Mouse (Mus musculus): Measurements from ENCODE around the gene Baz2a. TPM values are rescaled to one million over a fixed set of nuclear protein-coding genes. Genes with fewer than 3 reads are reported as not detected.

The Baz2a gene
- polyA plus RNA-seq, 1 experiment from 2014 or later, result 10.5 TPM

GRCm38 (mm10) chr10:128096313-128096692, 4.9 kb downstream of the Baz2a start:
- ATAC-seq (ENCODE audit: low FRiP score, low read depth), result no peak
- WGBS, result 20% methylated on average over 4 of the region's 4 CpGs
- Histone ChIP-seq H3K9ac (no peak overlapping the region), H3K9me3 (no peaks in the 10 kb centered on the region), H3K36me3 (no peaks in the 10 kb centered on the region), H3K27me3 (no peaks in the 10 kb centered on the region), H3K4me3 (peak overlapping the region; percentile 99), H3K4me2 (replicated peaks) (peak overlapping the region; percentile 88; the same call in 1 of the 2 replicates), H3K4me1 (peaks cover 47% of the 10 kb centered on the region), H3K27ac (no peak overlapping the region; the same call in 1 of the 2 replicates)

- Histone ChIP-seq H3K9me3 (no peaks in the 10 kb centered on the region), H3K4me3 (peak overlapping the region; percentile 99), H3K36me3 (no peaks in the 10 kb centered on the region), H3K9ac (peak overlapping the region; percentile 94), H3K27ac (peak overlapping the region; percentile 74), H3K4me2 (replicated peaks) (peak overlapping the region; percentile 88), H3K4me1 (peaks cover 40% of the 10 kb centered on the region), H3K27me3 (no peaks in the 10 kb centered on the region)
- peak; percentile 86 for ATAC-seq (ENCODE audit: low FRiP score, low read depth)
- under 1% methylated on average over 78 of the region's 86 CpGs for WGBS
Observed at GRCm38 (mm10) chr10:128096693-128097586, 5.6 kb downstream of the Baz2a start.

- Histone ChIP-seq H3K27ac (peak overlapping the region; percentile 74), H3K9me3 (no peaks in the 10 kb centered on the region), H3K9ac (peak overlapping the region; percentile 94), H3K4me1 (peaks cover 35% of the 10 kb centered on the region), H3K27me3 (no peaks in the 10 kb centered on the region), H3K4me2 (replicated peaks) (peak overlapping the region; percentile 88), H3K36me3 (no peaks in the 10 kb centered on the region), H3K4me3 (peak overlapping the region; percentile 99)
- WGBS, result 0% methylated on average over 13 of the region's 13 CpGs
- no peak for ATAC-seq (ENCODE audit: low FRiP score, low read depth)
Observed at GRCm38 (mm10) chr10:128097587-128097971, 6.2 kb downstream of the Baz2a start.

GRCm38 (mm10) chr10:128110103-128110761, 18.9 kb downstream of the Baz2a start:
- no peak overlapping the region for H3K4me3 ChIP-seq
- no peak for ATAC-seq (ENCODE audit: low FRiP score, low read depth)
- H3K36me3 ChIP-seq, result peaks cover 61% of the 10 kb centered on the region
- no peaks in the 10 kb centered on the region for H3K4me1 ChIP-seq
- no peak overlapping the region for H3K9ac ChIP-seq
- no peaks in the 10 kb centered on the region for H3K27me3 ChIP-seq
- no peak overlapping the region for H3K27ac ChIP-seq
- no peak overlapping the region for H3K4me2 ChIP-seq (replicated peaks)
- WGBS, result 89% methylated on average over 4 of the region's 4 CpGs
- H3K9me3 ChIP-seq, result no peaks in the 10 kb centered on the region

GRCm38 (mm10) chr10:128111227-128111626, 19.9 kb downstream of the Baz2a start:
- Histone ChIP-seq H3K9me3 (no peaks in the 10 kb centered on the region), H3K4me3 (no peak overlapping the region), H3K27me3 (no peaks in the 10 kb centered on the region), H3K27ac (no peak overlapping the region), H3K4me1 (no peaks in the 10 kb centered on the region), H3K4me2 (replicated peaks) (no peak overlapping the region), H3K36me3 (peaks cover 71% of the 10 kb centered on the region), H3K9ac (no peak overlapping the region)
- ATAC-seq (ENCODE audit: low FRiP score, low read depth), result no peak

- Histone ChIP-seq H3K27me3 (no peaks in the 10 kb centered on the region), H3K4me2 (replicated peaks) (no peak overlapping the region), H3K9ac (no peak overlapping the region), H3K27ac (no peak overlapping the region), H3K4me3 (no peak overlapping the region), H3K4me1 (no peaks in the 10 kb centered on the region), H3K9me3 (no peaks in the 10 kb centered on the region), H3K36me3 (peaks cover 97% of the 10 kb centered on the region)
- ATAC-seq (ENCODE audit: low FRiP score, low read depth), result no peak
- WGBS, result 92% methylated on average over 7 of the region's 7 CpGs
Observed at GRCm38 (mm10) chr10:128123833-128124232, 32.5 kb downstream of the Baz2a start.

- H3K36me3 ChIP-seq, result peaks cover 94% of the 10 kb centered on the region
Observed at GRCm38 (mm10) chr10:128124831-128125230, 33.5 kb downstream of the Baz2a start.

GRCm38 (mm10) chr10:128125951-128126350, 34.6 kb downstream of the Baz2a start:
- H3K36me3 ChIP-seq, result peaks cover 94% of the 10 kb centered on the region
- no peaks in the 10 kb centered on the region for H3K27me3 ChIP-seq
- no peak overlapping the region for H3K4me2 ChIP-seq (replicated peaks)
- H3K4me1 ChIP-seq, result no peaks in the 10 kb centered on the region
- ATAC-seq (ENCODE audit: low FRiP score, low read depth), result no peak
- WGBS, result 91% methylated on average over 14 of the region's 14 CpGs
- no peak overlapping the region for H3K4me3 ChIP-seq
- H3K27ac ChIP-seq, result no peak overlapping the region
- no peak overlapping the region for H3K9ac ChIP-seq
- no peaks in the 10 kb centered on the region for H3K9me3 ChIP-seq

More at GRCm38 (mm10) chr10:128124831-128125230, 33.5 kb downstream of the Baz2a start:
- no peak for ATAC-seq (ENCODE audit: low FRiP score, low read depth)
- H3K4me1 ChIP-seq, result no peaks in the 10 kb centered on the region
- no peak overlapping the region for H3K4me3 ChIP-seq
- WGBS, result 94% methylated on average over 9 of the region's 9 CpGs
- no peaks in the 10 kb centered on the region for H3K27me3 ChIP-seq
- H3K27ac ChIP-seq, result no peak overlapping the region
- H3K9me3 ChIP-seq, result no peaks in the 10 kb centered on the region
- no peak overlapping the region for H3K4me2 ChIP-seq (replicated peaks)
- no peak overlapping the region for H3K9ac ChIP-seq

GRCm38 (mm10) chr10:128127497-128127896, 36.1 kb downstream of the Baz2a start:
- Histone ChIP-seq H3K27ac (no peak overlapping the region), H3K36me3 (peaks cover 94% of the 10 kb centered on the region), H3K27me3 (no peaks in the 10 kb centered on the region), H3K4me3 (no peak overlapping the region), H3K4me2 (replicated peaks) (no peak overlapping the region), H3K4me1 (no peaks in the 10 kb centered on the region), H3K9me3 (no peaks in the 10 kb centered on the region), H3K9ac (no peak overlapping the region)
- WGBS, result 70% methylated on average over 5 of the region's 5 CpGs
- no peak for ATAC-seq (ENCODE audit: low FRiP score, low read depth)

GRCm38 (mm10) chr10:128128143-128128542, 36.8 kb downstream of the Baz2a start:
- Histone ChIP-seq H3K27ac (no peak overlapping the region), H3K4me2 (replicated peaks) (no peak overlapping the region), H3K4me3 (no peak overlapping the region)

GRCm38 (mm10) chr10:128131297-128131696, 39.9 kb downstream of the Baz2a start:
- Histone ChIP-seq H3K4me2 (replicated peaks) (no peak overlapping the region), H3K36me3 (peaks cover 92% of the 10 kb centered on the region), H3K27me3 (no peaks in the 10 kb centered on the region), H3K9me3 (no peaks in the 10 kb centered on the region), H3K4me3 (no peak overlapping the region), H3K9ac (no peak overlapping the region), H3K4me1 (no peaks in the 10 kb centered on the region), H3K27ac (no peak overlapping the region)
- 73% methylated on average over 3 of the region's 3 CpGs for WGBS
- ATAC-seq (ENCODE audit: low FRiP score, low read depth), result no peak

More at GRCm38 (mm10) chr10:128128143-128128542, 36.8 kb downstream of the Baz2a start:
- no peak for ATAC-seq (ENCODE audit: low FRiP score, low read depth)
- Histone ChIP-seq H3K9me3 (no peaks in the 10 kb centered on the region), H3K9ac (peak overlapping the region; percentile 31; the same call in 1 of the 2 replicates), H3K36me3 (peaks cover 94% of the 10 kb centered on the region), H3K27me3 (no peaks in the 10 kb centered on the region), H3K4me1 (no peaks in the 10 kb centered on the region)
- 83% methylated on average over 8 of the region's 8 CpGs for WGBS

- H3K9me3 ChIP-seq, result no peaks in the 10 kb centered on the region
- H3K4me2 ChIP-seq (replicated peaks), result no peak overlapping the region
- no peak overlapping the region for H3K4me3 ChIP-seq
- H3K36me3 ChIP-seq, result peaks cover 87% of the 10 kb centered on the region
- no peak overlapping the region for H3K9ac ChIP-seq
- H3K27me3 ChIP-seq, result no peaks in the 10 kb centered on the region
- ATAC-seq (ENCODE audit: low FRiP score, low read depth), result no peak
- H3K27ac ChIP-seq, result no peak overlapping the region
- H3K4me1 ChIP-seq, result no peaks in the 10 kb centered on the region
Observed at GRCm38 (mm10) chr10:128131812-128132211, 40.4 kb downstream of the Baz2a start.
